Mouse (Mus musculus): ENCODE measurements around the gene Srprb.
"Not testable (repeated sequence)": the region's sequence is repeated elsewhere in the genome, so short reads cannot be mapped to it uniquely, and the experiment has no call there.

Srprb gene

GRCm38 (mm10) chr9:103212654-103213420 is 10.9 kb upstream of the Srprb start:
- no peak for DNase-seq (ENCODE audit: low read depth)

- DNase-seq (ENCODE audit: low read depth), result no peak
Observed at GRCm38 (mm10) chr9:103208802-103209423, 7.0 kb upstream of the Srprb start.

GRCm38 (mm10) chr9:103207846-103208245 is 5.9 kb upstream of the Srprb start:
- DNase-seq (ENCODE audit: low read depth), result peak; percentile 73

- DNase-seq (ENCODE audit: low read depth), result no peak
Observed at GRCm38 (mm10) chr9:103205786-103206185, 3.8 kb upstream of the Srprb start.

GRCm38 (mm10) chr9:103188416-103188815 is 13.5 kb downstream of the Srprb start:
- no peak for DNase-seq (ENCODE audit: low read depth)

GRCm38 (mm10) chr9:103186747-103187146 is 15.2 kb downstream of the Srprb start:
- DNase-seq (ENCODE audit: low read depth), result no peak

GRCm38 (mm10) chr9:103185946-103186345 is 16.0 kb downstream of the Srprb start:
- no peak for DNase-seq (ENCODE audit: low read depth)

- DNase-seq (ENCODE audit: low read depth), result no peak
Observed at GRCm38 (mm10) chr9:103184855-103185254, 17.1 kb downstream of the Srprb start.

- no peak for DNase-seq (ENCODE audit: low read depth)
Observed at GRCm38 (mm10) chr9:103181886-103182285, 20.1 kb downstream of the Srprb start.

- peak; percentile 75 for DNase-seq (ENCODE audit: low read depth)
Observed at GRCm38 (mm10) chr9:103180807-103181565, 21.0 kb downstream of the Srprb start.

GRCm38 (mm10) chr9:103180303-103180702 is 21.6 kb downstream of the Srprb start:
- peak; percentile 6 for DNase-seq (ENCODE audit: low read depth)

GRCm38 (mm10) chr9:103175692-103176091 is 26.2 kb downstream of the Srprb start:
- no peak for DNase-seq (ENCODE audit: low read depth)

- no peak for DNase-seq (ENCODE audit: low read depth)
Observed at GRCm38 (mm10) chr9:103174771-103175519, 27.0 kb downstream of the Srprb start.

- no peak for DNase-seq (ENCODE audit: low read depth)
Observed at GRCm38 (mm10) chr9:103168771-103169170, 33.2 kb downstream of the Srprb start.

GRCm38 (mm10) chr9:103168046-103168445 is 33.9 kb downstream of the Srprb start:
- DNase-seq (ENCODE audit: low read depth), result no peak

- no peak for DNase-seq (ENCODE audit: low read depth)
Observed at GRCm38 (mm10) chr9:103163806-103164205, 38.1 kb downstream of the Srprb start.

GRCm38 (mm10) chr9:103155158-103155557 is 46.8 kb downstream of the Srprb start:
- DNase-seq (ENCODE audit: low read depth), result not testable (repeated sequence)

- no peak for DNase-seq (ENCODE audit: low read depth)
Observed at GRCm38 (mm10) chr9:103154568-103154967, 47.4 kb downstream of the Srprb start.

- no peak for DNase-seq (ENCODE audit: low read depth)
Observed at GRCm38 (mm10) chr9:103153286-103153685, 48.7 kb downstream of the Srprb start.

- no peak for DNase-seq (ENCODE audit: low read depth)
Observed at GRCm38 (mm10) chr9:103149074-103149799, 52.7 kb downstream of the Srprb start.

GRCm38 (mm10) chr9:103147103-103147502 is 54.8 kb downstream of the Srprb start:
- DNase-seq (ENCODE audit: low read depth), result no peak

Measured in c-Kit-positive CD71-positive TER-119-negative erythroid progenitor cells, embryonic 14.5 days (primary cell).